Mouse (Mus musculus) testis, adult 2 months (tissue): ENCODE results near the gene Arid5b.

Source experiments
- CTCF ChIP-seq: fragments of 200-500 bp; IDR thresholded peaks from 2 replicates; pipeline ENCODE4 v1.5.1; 2012; ENCODE audit warnings: low read depth, mild to moderate bottlenecking, inconsistent platforms, low read length, moderate library complexity; ENCODE audit not compliant: control insufficient read depth, insufficient read depth, insufficient replicate concordance
- POLR2A ChIP-seq: fragments of 200-500 bp; IDR thresholded peaks from 2 replicates; pipeline ENCODE4 v1.6.1; 2012; ENCODE audit warnings: low read depth, mild to moderate bottlenecking, inconsistent platforms, low read length, moderate library complexity; ENCODE audit not compliant: control insufficient read depth

GRCm38 (mm10) chr10:68320496-68320895 lies 42.0 kb upstream of the Arid5b start:
- no peak for TF ChIP-seq POLR2A
- TF ChIP-seq CTCF = no peak
